Mouse (Mus musculus) heart, postnatal 0 days (tissue): ENCODE data around the gene Osbpl9.

Experiments
- CTCF ChIP-seq: IDR thresholded peaks from 2 replicates; pipeline ENCODE4 v1.5.1; 2016; ENCODE audit warnings: antibody characterized with exemption, control low read depth, low read depth
- EP300 ChIP-seq: IDR thresholded peaks from 2 replicates; pipeline ENCODE4 v1.6.1; 2016; ENCODE audit warnings: antibody characterized with exemption, low read depth

DNA sequence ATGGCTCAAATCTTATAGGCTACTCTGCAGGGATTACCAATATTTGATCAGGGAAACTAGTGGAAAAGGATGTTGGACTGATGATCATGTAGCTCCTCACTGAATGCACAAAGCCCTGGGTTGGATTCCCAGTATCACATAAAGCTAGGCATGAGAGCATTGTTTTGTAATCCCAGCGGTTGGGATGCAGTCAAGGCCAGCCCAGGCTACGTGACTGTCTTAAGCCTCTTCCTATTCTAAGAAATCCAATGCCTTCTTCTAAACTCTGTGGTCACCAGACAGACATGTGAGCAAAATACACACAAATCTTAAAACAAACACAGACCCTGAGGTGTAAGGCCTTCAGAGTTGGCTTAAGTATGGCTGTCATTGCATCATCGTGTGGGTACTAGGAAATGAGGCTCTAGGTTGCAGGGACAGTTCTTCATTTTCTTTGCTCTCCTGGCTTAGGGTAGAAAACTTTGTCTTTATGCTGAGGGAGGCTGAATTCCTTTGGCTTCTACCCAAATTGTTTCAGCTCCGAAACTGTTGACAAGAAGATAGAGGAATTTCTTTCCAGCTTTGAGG, 142.7 kb downstream of the Osbpl9 start:
- TF ChIP-seq CTCF = no peak
- no peak for TF ChIP-seq EP300
